Mouse (Mus musculus) ovary, postnatal 14 days (tissue): Measurements from ENCODE around the gene Smad1.

ENCODE experiments used
- DNase-seq: peaks from one replicate; pipeline ENCODE4 v3.0.0; 2022; ENCODE audit warnings: low spot score

The Smad1 gene

GRCm38 (mm10) chr8:79354009-79354408 is 45.3 kb downstream of the Smad1 start:
- no peak for DNase-seq

- DNase-seq = no peak
Observed at GRCm38 (mm10) chr8:79351916-79352315, 47.4 kb downstream of the Smad1 start.

GRCm38 (mm10) chr8:79350805-79351204 is 48.5 kb downstream of the Smad1 start:
- DNase-seq = no peak

- peak; percentile 41 for DNase-seq
Observed at GRCm38 (mm10) chr8:79350094-79350593, 49.2 kb downstream of the Smad1 start.

GRCm38 (mm10) chr8:79346414-79346813 is 52.9 kb downstream of the Smad1 start:
- DNase-seq = no peak

GRCm38 (mm10) chr8:79345856-79346255 is 53.5 kb downstream of the Smad1 start:
- DNase-seq = no peak

GRCm38 (mm10) chr8:79341236-79341635 is 58.1 kb downstream of the Smad1 start:
- DNase-seq = no peak

GRCm38 (mm10) chr8:79339555-79339954 is 59.8 kb downstream of the Smad1 start:
- no peak for DNase-seq

- no peak for DNase-seq
Observed at GRCm38 (mm10) chr8:79338619-79339018, 60.7 kb downstream of the Smad1 start.

- no peak for DNase-seq
Observed at GRCm38 (mm10) chr8:79332109-79332900, 67.0 kb downstream of the Smad1 start.

GRCm38 (mm10) chr8:79331571-79331970 is 67.7 kb downstream of the Smad1 start:
- no peak for DNase-seq

- no peak for DNase-seq
Observed at GRCm38 (mm10) chr8:79331017-79331416, 68.3 kb downstream of the Smad1 start.

GRCm38 (mm10) chr8:79329735-79330134 is 69.6 kb downstream of the Smad1 start:
- DNase-seq = no peak

- no peak for DNase-seq
Observed at GRCm38 (mm10) chr8:79329182-79329581, 70.1 kb downstream of the Smad1 start.

GRCm38 (mm10) chr8:79325510-79325909 is 73.8 kb downstream of the Smad1 start:
- no peak for DNase-seq

- DNase-seq = no peak
Observed at GRCm38 (mm10) chr8:79324928-79325327, 74.4 kb downstream of the Smad1 start.

- DNase-seq = no peak
Observed at GRCm38 (mm10) chr8:79324036-79324435, 75.3 kb downstream of the Smad1 start.

- DNase-seq = no peak
Observed at GRCm38 (mm10) chr8:79323121-79323520, 76.2 kb downstream of the Smad1 start.

- no peak for DNase-seq
Observed at GRCm38 (mm10) chr8:79310801-79311200, 88.5 kb downstream of the Smad1 start.

GRCm38 (mm10) chr8:79305941-79306340 is 93.4 kb downstream of the Smad1 start:
- DNase-seq = no peak

GRCm38 (mm10) chr8:79301548-79301947 is 97.8 kb downstream of the Smad1 start:
- no peak for DNase-seq

- DNase-seq = no peak
Observed at GRCm38 (mm10) chr8:79299704-79300103, 99.6 kb downstream of the Smad1 start.

GRCm38 (mm10) chr8:79297763-79298162 is 101.6 kb downstream of the Smad1 start:
- peak; percentile 57 for DNase-seq
